Mouse (Mus musculus) kidney, postnatal 0 days (tissue): ENCODE data around the gene Rtn4. TPM values are rescaled to one million over a fixed set of nuclear protein-coding genes. Genes with fewer than 3 reads are reported as not detected.

ENCODE experiments used
- ATAC-seq: fragments of 200-750 bp; cut with Nextera tagmentation; replicated peaks from 2 replicates; pipeline ENCODE4 v1.8.0; 2017; ENCODE audit warnings: low read depth, moderate number of reproducible peaks, moderate TSS enrichment, moderate library complexity; ENCODE audit not compliant: low FRiP score
- DNase-seq: peaks from one replicate; pipeline ENCODE4 v3.0.0-alpha.2; 2016; ENCODE audit warnings: low spot score
- H3K27ac ChIP-seq: fragments of 300-500 bp; sonication (generic); 2 replicates; pipeline ENCODE4 v1.5.1; 2014; ENCODE audit warnings: mild to moderate bottlenecking
- H3K27me3 ChIP-seq: fragments of 300-500 bp; sonication (generic); 2 replicates; pipeline ENCODE4 v1.6.1; 2014; ENCODE audit warnings: low read length, mixed read lengths; ENCODE audit not compliant: insufficient read depth
- H3K36me3 ChIP-seq: fragments of 300-500 bp; sonication (generic); 2 replicates; pipeline ENCODE4 v1.6.1; 2014; ENCODE audit warnings: low read length, mixed read lengths; ENCODE audit not compliant: insufficient read depth
- H3K4me1 ChIP-seq: fragments of 300-500 bp; sonication (generic); replicated peaks from 2 replicates; pipeline ENCODE4 v1.6.1; 2014; ENCODE audit warnings: antibody characterized with exemption, low read length, mixed read lengths; ENCODE audit not compliant: insufficient read depth
- H3K4me2 ChIP-seq: fragments of 300-500 bp; sonication (generic); 2 replicates; pipeline ENCODE4 v1.6.1; 2014; ENCODE audit warnings: mild to moderate bottlenecking, low read length, moderate library complexity, mixed read lengths
- H3K4me3 ChIP-seq: fragments of 300-500 bp; sonication (generic); replicated peaks from 2 replicates; pipeline ENCODE4 v1.5.1; 2014; ENCODE audit warnings: low read depth, low read length
- H3K9ac ChIP-seq: fragments of 300-500 bp; sonication (generic); 2 replicates; pipeline ENCODE4 v1.6.1; 2014; ENCODE audit warnings: low read depth, low read length
- H3K9me3 ChIP-seq: fragments of 300-500 bp; sonication (generic); replicated peaks from 2 replicates; pipeline ENCODE4 v1.6.1; 2016; ENCODE audit warnings: low read length, inconsistent platforms, mixed read lengths
- CTCF ChIP-seq: IDR thresholded peaks from 2 replicates; pipeline ENCODE4 v1.5.1; 2016; ENCODE audit warnings: antibody characterized with exemption, low read depth, mild to moderate bottlenecking, moderate library complexity
- WGBS: fragments of 180-500 bp; shearing (Covaris S2); extraction: QIAGEN DNeasy Blood & Tissue Kit; methylation state at CpG from one replicate; pipeline ENCODE4 v1.1.7; 2014; 5-methylcytosine and 5-hydroxymethylcytosine counted together
- polyA plus RNA-seq: library from polyadenylated mRNA; unstranded; fragments of >200 nt; fragmentation: Nextera tagmentation; extraction: Ambion mirVana; gene quantifications from 2 replicates; pipeline ENCODE4 v1.2.1, GENCODE M21; 2015

Rtn4 gene
- polyA plus RNA-seq, 1 experiment from 2014 or later, result 75.0 TPM

GRCm38 (mm10) chr11:29765063-29765462, 72.3 kb downstream of the Rtn4 start:
- no peak for DNase-seq
- ATAC-seq, result no peak

GRCm38 (mm10) chr11:29766313-29766982, 73.7 kb downstream of the Rtn4 start:
- no peak for DNase-seq
- ATAC-seq, result no peak
- H3K9me3 ChIP-seq, result no peaks in the 10 kb centered on the region
- H3K27me3 ChIP-seq, result no peaks in the 10 kb centered on the region
- no peak overlapping the region for H3K4me3 ChIP-seq
- no peak overlapping the region for H3K9ac ChIP-seq
- no peak overlapping the region for H3K27ac ChIP-seq
- 80% methylated on average over 11 of the region's 11 CpGs for WGBS
- H3K4me2 ChIP-seq, result no peak overlapping the region
- H3K4me1 ChIP-seq, result no peaks in the 10 kb centered on the region
- H3K36me3 ChIP-seq, result no peaks in the 10 kb centered on the region
- no peak for TF ChIP-seq CTCF

More at GRCm38 (mm10) chr11:29765063-29765462, 72.3 kb downstream of the Rtn4 start:
- Histone ChIP-seq H3K4me3 (no peak overlapping the region), H3K9ac (no peak overlapping the region), H3K27ac (no peak overlapping the region), H3K4me2 (no peak overlapping the region), H3K4me1 (no peaks in the 10 kb centered on the region), H3K36me3 (no peaks in the 10 kb centered on the region), H3K9me3 (no peaks in the 10 kb centered on the region), H3K27me3 (no peaks in the 10 kb centered on the region)
- 55% methylated on average over 4 of the region's 4 CpGs for whole genome bisulfite sequencing
- TF ChIP-seq CTCF, result no peak

GRCm38 (mm10) chr11:29768523-29768922, 75.8 kb downstream of the Rtn4 start:
- Histone ChIP-seq H3K4me2 (no peak overlapping the region), H3K4me1 (no peaks in the 10 kb centered on the region), H3K4me3 (no peak overlapping the region), H3K27ac (no peak overlapping the region), H3K36me3 (no peaks in the 10 kb centered on the region), H3K9me3 (no peaks in the 10 kb centered on the region), H3K9ac (no peak overlapping the region), H3K27me3 (no peaks in the 10 kb centered on the region)
- TF ChIP-seq CTCF, result no peak
- no peak for ATAC-seq
- DNase-seq, result no peak

- DNase-seq (no peak), ATAC-seq (no peak)
- no peak overlapping the region for H3K27ac ChIP-seq
- no peak for TF ChIP-seq CTCF
- H3K36me3 ChIP-seq, result no peaks in the 10 kb centered on the region
- 77% methylated on average over 3 of the region's 3 CpGs for WGBS
- H3K27me3 ChIP-seq, result no peaks in the 10 kb centered on the region
- H3K4me1 ChIP-seq, result no peaks in the 10 kb centered on the region
- no peak overlapping the region for H3K4me2 ChIP-seq
- no peak overlapping the region for H3K9ac ChIP-seq
- H3K9me3 ChIP-seq, result no peaks in the 10 kb centered on the region
- H3K4me3 ChIP-seq, result no peak overlapping the region
These were observed 78.1 kb downstream of the Rtn4 start for GRCm38 (mm10) chr11:29770666-29771400.

- ATAC-seq (no peak), DNase-seq (no peak)
These were observed 79.5 kb downstream of the Rtn4 start for GRCm38 (mm10) chr11:29772279-29772678.

GRCm38 (mm10) chr11:29774296-29774695, 81.5 kb downstream of the Rtn4 start:
- no peak overlapping the region for H3K9ac ChIP-seq
- no peak overlapping the region for H3K4me2 ChIP-seq
- 63% methylated on average over 2 of the region's 2 CpGs for WGBS
- H3K27ac ChIP-seq, result no peak overlapping the region
- TF ChIP-seq CTCF, result no peak
- H3K9me3 ChIP-seq, result no peaks in the 10 kb centered on the region
- H3K4me3 ChIP-seq, result no peak overlapping the region
- H3K36me3 ChIP-seq, result no peaks in the 10 kb centered on the region
- DNase-seq (no peak), ATAC-seq (no peak)
- no peaks in the 10 kb centered on the region for H3K4me1 ChIP-seq
- H3K27me3 ChIP-seq, result no peaks in the 10 kb centered on the region

More at GRCm38 (mm10) chr11:29772279-29772678, 79.5 kb downstream of the Rtn4 start:
- Histone ChIP-seq H3K4me2 (no peak overlapping the region), H3K4me1 (no peaks in the 10 kb centered on the region), H3K4me3 (no peak overlapping the region), H3K27ac (no peak overlapping the region), H3K9ac (no peak overlapping the region), H3K9me3 (no peaks in the 10 kb centered on the region), H3K36me3 (no peaks in the 10 kb centered on the region), H3K27me3 (no peaks in the 10 kb centered on the region)
- TF ChIP-seq CTCF, result no peak
- WGBS, result 69% methylated on average over 1 of the region's 1 CpGs
